Mouse (Mus musculus) neural tube, embryonic 13.5 days (tissue): ENCODE data around the gene Myh11. TPM values are rescaled to one million over a fixed set of nuclear protein-coding genes. Genes with fewer than 3 reads are reported as not detected.
A peak's percentile ranks its signal among the peaks of the same experiment; 100 is the strongest.

Source experiments
- ATAC-seq: fragments of 200-750 bp; cut with Nextera tagmentation; 2 replicates; pipeline ENCODE4 v1.8.0; 2017; ENCODE audit warnings: low read depth, mild to moderate bottlenecking, moderate TSS enrichment, moderate library complexity
- H3K27ac ChIP-seq: fragments of 300-500 bp; sonication (generic); replicated peaks from 2 replicates; pipeline ENCODE4 v1.5.1; 2015; ENCODE audit warnings: moderate library complexity, mild to moderate bottlenecking, inconsistent platforms
- H3K27me3 ChIP-seq: fragments of 300-500 bp; sonication (generic); 2 replicates; pipeline ENCODE4 v1.6.1; 2015; ENCODE audit warnings: mild to moderate bottlenecking, inconsistent platforms
- H3K36me3 ChIP-seq: fragments of 300-500 bp; sonication (generic); 2 replicates; pipeline ENCODE4 v1.6.1; 2015; ENCODE audit warnings: mild to moderate bottlenecking, inconsistent platforms
- H3K4me1 ChIP-seq: fragments of 300-500 bp; sonication (generic); replicated peaks from 2 replicates; pipeline ENCODE4 v1.6.1; 2015; ENCODE audit warnings: inconsistent platforms
- H3K4me2 ChIP-seq: fragments of 300-500 bp; sonication (generic); 2 replicates; pipeline ENCODE4 v1.6.1; 2015; ENCODE audit warnings: inconsistent platforms, mild to moderate bottlenecking, moderate library complexity
- H3K4me3 ChIP-seq: fragments of 300-500 bp; sonication (generic); 2 replicates; pipeline ENCODE4 v1.5.1; 2015; ENCODE audit warnings: mild to moderate bottlenecking, inconsistent platforms
- H3K9ac ChIP-seq: fragments of 300-500 bp; sonication (generic); 2 replicates; pipeline ENCODE4 v1.6.1; 2015; ENCODE audit warnings: moderate library complexity, mild to moderate bottlenecking, inconsistent platforms
- H3K9me3 ChIP-seq: fragments of 300-500 bp; sonication (generic); 2 replicates; pipeline ENCODE4 v1.6.1; 2016; ENCODE audit warnings: inconsistent platforms
- WGBS: fragments of 180-500 bp; shearing (Covaris S2); methylation state at CpG from one replicate; pipeline ENCODE4 v1.1.7; 2015; 5-methylcytosine and 5-hydroxymethylcytosine counted together
- polyA plus RNA-seq: library from polyadenylated mRNA; unstranded; fragments of >200 nt; fragmentation: Nextera tagmentation; extraction: Ambion mirVana; gene quantifications from 2 replicates; pipeline ENCODE4 v1.2.1, GENCODE M21; 2015

The Myh11 gene
- polyA plus RNA-seq, 1 experiment from 2014 or later = 0.53 TPM

DNA sequence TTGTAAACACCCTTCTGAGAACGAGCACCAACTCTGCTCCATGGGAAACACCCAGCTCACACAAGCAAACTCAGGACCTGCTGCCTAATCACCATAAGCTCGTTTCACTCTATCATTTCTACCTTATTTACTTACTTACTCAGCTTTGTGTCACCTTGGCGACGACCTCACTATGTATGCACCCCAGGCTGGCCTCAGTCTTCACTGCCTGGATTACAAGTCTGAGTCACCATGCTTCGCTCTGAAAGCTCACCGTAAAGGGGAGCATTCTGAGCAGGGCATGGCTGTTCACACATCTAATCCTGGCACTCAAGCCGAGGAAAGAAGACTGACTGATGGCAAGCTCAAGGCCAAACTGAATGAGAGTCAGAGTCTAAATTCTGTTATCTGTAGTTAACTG lies 12.5 kb upstream of the Myh11 start:
- Histone ChIP-seq H3K9me3 (no peaks in the 10 kb centered on the region), H3K9ac (no peak overlapping the region), H3K4me1 (0 out of 2 replicates have a peak, but pooled peaks cover 5% of the 10 kb centered on the region), H3K27ac (no peak overlapping the region), H3K27me3 (no peaks in the 10 kb centered on the region), H3K4me2 (no peak overlapping the region), H3K4me3 (no peak overlapping the region), H3K36me3 (peaks cover 83% of the 10 kb centered on the region)
- ATAC-seq = no peak
- WGBS = 83% methylated on average over 7 of the region's 7 CpGs

DNA sequence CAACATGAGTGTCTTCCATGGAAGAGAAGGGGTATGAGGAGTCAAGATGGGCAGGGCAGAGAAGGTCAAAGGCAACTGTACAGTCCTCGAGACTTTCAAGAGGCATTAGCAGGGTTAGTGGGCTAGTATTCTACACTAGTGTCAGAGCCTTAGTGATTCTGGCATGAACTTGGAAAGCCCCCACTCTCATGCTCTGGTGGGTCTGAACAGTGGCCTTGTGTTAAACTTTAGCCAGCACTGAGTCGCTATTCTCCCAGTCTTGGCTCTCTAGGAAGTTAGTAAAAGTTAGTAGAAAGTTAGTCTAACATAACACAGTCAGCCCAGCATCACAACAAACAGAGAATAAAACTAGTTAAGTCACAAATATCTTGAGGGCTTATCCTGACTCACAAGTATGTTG lies 12.0 kb upstream of the Myh11 start:
- H3K36me3 ChIP-seq = peaks cover 82% of the 10 kb centered on the region
- no peaks in the 10 kb centered on the region for H3K27me3 ChIP-seq
- no peak overlapping the region for H3K9ac ChIP-seq
- no peak overlapping the region for H3K27ac ChIP-seq
- no peak overlapping the region for H3K4me2 ChIP-seq
- no peaks in the 10 kb centered on the region for H3K9me3 ChIP-seq
- 0 out of 2 replicates have a peak, but pooled peaks cover 5% of the 10 kb centered on the region for H3K4me1 ChIP-seq
- H3K4me3 ChIP-seq = no peak overlapping the region
- 80% methylated on average over 2 of the region's 2 CpGs for WGBS
- no peak for ATAC-seq

DNA sequence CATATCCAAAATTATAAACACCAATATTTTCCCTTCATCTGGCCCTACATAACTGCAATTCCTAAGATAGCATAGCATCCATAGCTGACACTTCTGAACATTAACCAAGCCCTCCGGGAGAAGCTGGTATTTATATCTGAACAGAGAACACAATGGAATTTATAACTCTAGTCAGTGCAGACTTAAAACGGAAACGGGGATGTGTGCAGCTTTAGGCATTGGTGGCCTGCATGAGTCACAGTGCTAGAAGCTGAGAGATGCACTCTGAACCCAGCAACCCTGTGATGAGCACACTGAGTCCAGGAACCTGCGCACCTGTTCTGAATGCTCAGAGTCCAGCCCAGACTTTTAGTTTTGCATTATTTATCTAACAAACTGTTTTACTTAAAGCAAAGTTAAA lies 7.3 kb upstream of the Myh11 start:
- Histone ChIP-seq H3K4me3 (no peak overlapping the region), H3K27me3 (no peaks in the 10 kb centered on the region), H3K36me3 (peaks cover 62% of the 10 kb centered on the region), H3K4me2 (no peak overlapping the region), H3K4me1 (0 out of 2 replicates have a peak, but pooled peaks cover under 1% of the 10 kb centered on the region), H3K27ac (no peak overlapping the region), H3K9me3 (no peaks in the 10 kb centered on the region), H3K9ac (no peak overlapping the region)
- no peak for ATAC-seq
- WGBS = 93% methylated on average over 4 of the region's 4 CpGs

DNA sequence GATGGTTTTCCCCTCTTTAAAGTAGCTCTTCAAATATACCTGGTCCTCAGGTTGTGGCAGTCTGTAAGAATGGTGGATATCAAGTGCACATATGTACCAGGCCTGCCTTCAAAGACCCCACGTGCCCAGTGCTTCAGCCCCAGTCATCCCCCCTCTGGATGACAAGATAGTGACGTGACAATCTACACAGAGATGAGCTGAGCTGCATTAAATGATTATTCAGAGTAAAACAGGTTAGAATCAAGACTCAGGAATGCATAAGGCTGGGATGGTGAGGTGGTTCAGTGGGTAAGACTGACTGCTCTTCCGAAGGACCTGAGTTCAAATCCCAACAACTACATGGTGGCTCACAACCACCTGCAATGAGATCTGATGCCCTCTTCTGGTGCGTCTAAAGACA lies 6.6 kb upstream of the Myh11 start:
- H3K4me1 ChIP-seq = peaks cover 2% of the 10 kb centered on the region
- peaks cover 55% of the 10 kb centered on the region for H3K36me3 ChIP-seq
- ATAC-seq = no peak
- H3K27me3 ChIP-seq = peaks cover 2% of the 10 kb centered on the region
- H3K27ac ChIP-seq = no peak overlapping the region
- no peak overlapping the region for H3K4me3 ChIP-seq
- H3K9me3 ChIP-seq = no peaks in the 10 kb centered on the region
- WGBS = 93% methylated on average over 4 of the region's 4 CpGs
- H3K9ac ChIP-seq = no peak overlapping the region
- no peak overlapping the region for H3K4me2 ChIP-seq

DNA sequence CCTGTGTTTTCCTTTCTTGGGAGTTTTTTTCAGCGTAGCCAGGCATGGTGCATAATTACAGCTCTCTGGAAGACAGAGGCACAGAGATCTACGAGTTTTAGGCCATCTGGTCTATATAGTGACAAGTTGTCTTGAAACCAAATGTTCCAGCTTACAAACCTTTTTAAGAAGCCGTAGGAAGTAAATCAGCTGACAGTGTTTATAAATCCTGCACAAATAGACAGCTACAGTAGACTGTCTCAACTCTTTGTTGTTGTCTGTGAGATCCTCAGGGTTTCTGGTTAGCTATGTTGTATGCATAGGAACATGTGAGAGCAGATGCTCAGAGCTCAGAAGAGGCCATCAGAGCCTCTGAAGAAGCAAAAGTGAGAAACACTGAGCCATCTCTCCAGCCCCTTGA lies 6.0 kb upstream of the Myh11 start:
- Histone ChIP-seq H3K4me1 (peaks cover 8% of the 10 kb centered on the region), H3K9me3 (no peaks in the 10 kb centered on the region), H3K27me3 (peaks cover 9% of the 10 kb centered on the region), H3K36me3 (peaks cover 50% of the 10 kb centered on the region), H3K9ac (no peak overlapping the region), H3K4me3 (no peak overlapping the region), H3K4me2 (no peak overlapping the region), H3K27ac (no peak overlapping the region)
- WGBS = 73% methylated on average over 3 of the region's 3 CpGs
- no peak for ATAC-seq

DNA sequence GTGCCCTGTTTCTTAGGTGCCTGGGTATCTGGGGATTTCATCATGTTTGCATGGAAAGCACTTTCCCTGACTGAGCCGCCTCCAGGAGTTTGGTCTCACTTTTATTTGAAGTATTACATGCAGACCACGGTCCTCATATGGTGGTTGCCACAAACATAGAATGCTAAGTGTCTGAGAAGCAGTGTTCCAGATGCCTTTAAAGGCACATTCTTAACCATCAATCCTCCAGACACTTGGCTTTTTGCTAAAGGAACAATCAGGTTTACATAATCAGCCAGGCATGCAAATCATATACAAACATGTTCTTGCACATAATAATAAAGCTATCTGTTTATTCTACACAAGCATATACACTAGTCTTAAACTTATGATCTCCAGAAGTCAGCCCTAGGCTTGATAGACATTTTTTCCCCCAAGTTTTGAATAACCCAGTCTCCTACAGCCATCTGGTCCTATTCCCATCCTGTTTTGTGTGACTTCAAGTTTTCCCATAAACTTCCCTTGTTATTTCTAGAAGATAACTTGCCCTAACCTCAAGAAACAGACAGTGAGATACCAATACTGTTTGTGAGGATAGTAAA lies 5.5 kb upstream of the Myh11 start:
- no peak overlapping the region for H3K4me2 ChIP-seq
- no peak overlapping the region for H3K4me3 ChIP-seq
- no peak overlapping the region for H3K9ac ChIP-seq
- H3K27me3 ChIP-seq = peaks cover 14% of the 10 kb centered on the region
- 72% methylated on average over 2 of the region's 2 CpGs for WGBS
- H3K27ac ChIP-seq = no peak overlapping the region
- peaks cover 13% of the 10 kb centered on the region for H3K4me1 ChIP-seq
- ATAC-seq = no peak
- peaks cover 45% of the 10 kb centered on the region for H3K36me3 ChIP-seq
- H3K9me3 ChIP-seq = no peaks in the 10 kb centered on the region

DNA sequence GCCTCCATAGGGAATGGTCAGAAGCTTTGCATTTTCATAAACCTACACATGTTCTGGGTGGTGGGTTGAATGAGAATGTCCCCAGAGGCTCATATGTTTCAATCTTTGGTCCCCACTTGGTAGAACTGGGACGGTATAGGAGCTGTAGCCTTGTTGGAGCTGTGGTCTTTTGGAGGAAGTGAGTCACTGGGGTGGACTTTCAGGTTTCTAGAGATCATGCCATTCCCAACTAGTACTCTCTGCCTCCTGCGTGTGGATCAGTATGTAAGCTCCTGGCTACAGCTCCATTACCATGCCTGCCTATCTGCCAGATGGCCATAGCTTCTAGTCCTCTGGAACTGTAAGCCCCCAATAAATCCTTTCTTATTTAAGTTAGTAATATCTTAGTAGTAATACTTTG lies 4.1 kb upstream of the Myh11 start:
- Histone ChIP-seq H3K4me3 (no peak overlapping the region), H3K9ac (no peak overlapping the region), H3K36me3 (peaks cover 33% of the 10 kb centered on the region), H3K4me1 (peaks cover 19% of the 10 kb centered on the region), H3K9me3 (no peaks in the 10 kb centered on the region), H3K4me2 (no peak overlapping the region), H3K27me3 (peaks cover 25% of the 10 kb centered on the region), H3K27ac (no peak overlapping the region)
- no peak for ATAC-seq
- 87% methylated on average over 2 of the region's 2 CpGs for WGBS

DNA sequence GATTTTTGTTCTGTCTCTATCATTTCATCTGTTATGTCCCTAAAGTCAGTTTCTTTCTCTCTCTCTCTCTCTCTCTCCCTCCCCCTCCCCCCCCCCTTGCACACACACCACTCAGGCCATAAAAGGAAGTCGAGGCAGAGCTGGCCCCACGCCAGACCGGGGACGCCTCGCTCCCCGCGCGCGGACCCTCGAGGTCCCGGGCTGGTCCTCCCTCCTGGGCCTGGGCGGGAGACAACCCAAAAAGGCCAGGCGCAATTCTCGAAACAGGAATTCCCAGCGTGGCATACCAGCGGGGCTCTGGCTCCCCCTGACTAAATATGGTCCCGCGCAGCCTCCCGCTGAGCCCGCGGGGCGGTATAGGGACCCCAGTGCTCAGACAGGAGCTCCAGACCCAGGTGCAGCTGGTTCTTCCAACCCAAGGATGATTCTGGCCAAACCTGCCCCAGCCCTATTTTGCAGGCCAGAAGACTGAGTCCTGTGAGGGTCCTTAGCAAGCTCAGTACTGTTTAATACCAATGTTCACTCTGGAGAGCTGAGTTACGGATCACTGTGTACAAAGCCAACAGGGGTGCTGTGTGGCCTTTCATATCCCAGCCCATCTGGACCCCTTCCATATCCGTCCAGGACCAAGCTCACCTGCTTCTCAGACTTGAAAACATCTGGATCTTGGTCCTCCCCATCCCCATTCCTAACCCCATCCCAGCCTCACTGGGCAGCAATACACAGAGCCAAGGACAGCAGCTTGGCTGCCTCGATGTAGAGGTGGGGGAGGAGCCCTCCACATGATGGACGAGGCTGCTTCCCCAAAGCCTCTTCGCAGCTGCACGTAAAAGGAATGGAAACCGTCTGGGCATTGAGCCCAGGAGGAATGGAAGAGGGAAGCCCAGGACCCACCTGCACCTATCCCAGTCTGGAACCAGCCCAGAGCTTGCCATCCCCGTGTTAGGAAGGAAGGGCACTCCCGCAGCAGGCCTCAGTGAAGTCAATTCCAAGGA lies 1.3 kb upstream of the Myh11 start:
- no peak overlapping the region for H3K27ac ChIP-seq
- WGBS = 11% methylated on average over 31 of the region's 31 CpGs
- peaks cover 26% of the 10 kb centered on the region for H3K27me3 ChIP-seq
- peaks cover 19% of the 10 kb centered on the region for H3K4me1 ChIP-seq
- peak; percentile 60 for ATAC-seq
- peak overlapping the region; percentile 41 for H3K9ac ChIP-seq
- peak overlapping the region; percentile 55 for H3K4me2 ChIP-seq
- peaks cover 5% of the 10 kb centered on the region for H3K36me3 ChIP-seq
- H3K4me3 ChIP-seq = peak overlapping the region; percentile 28
- no peaks in the 10 kb centered on the region for H3K9me3 ChIP-seq

DNA sequence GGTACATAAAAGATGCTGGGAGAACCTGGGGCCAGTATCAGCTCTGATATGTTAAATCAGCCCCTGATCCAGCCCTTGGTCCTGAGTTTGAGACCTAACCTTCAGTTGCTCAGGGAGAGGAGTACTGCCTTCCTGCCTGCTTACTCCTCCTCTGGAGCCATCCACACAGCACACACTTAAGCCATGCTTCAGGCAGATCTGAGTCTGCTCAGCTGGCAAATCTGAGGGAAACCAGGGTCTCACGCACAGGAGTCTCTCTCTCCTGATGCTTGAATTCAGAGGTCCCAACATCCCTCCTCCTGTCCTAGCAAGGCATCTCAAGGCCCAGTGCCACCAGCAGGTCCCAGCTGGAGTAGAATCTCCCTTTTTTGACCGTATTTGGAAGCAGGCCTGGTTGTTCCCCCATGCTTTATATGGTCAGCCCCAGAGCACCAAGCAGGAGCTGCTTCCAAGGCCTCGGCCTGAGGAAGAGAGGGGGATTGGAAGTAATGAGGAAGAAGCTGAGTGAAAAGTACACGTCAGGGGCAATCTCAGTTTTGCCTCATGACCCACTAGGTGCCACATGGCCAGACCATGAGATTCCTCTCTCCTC lies 18.7 kb downstream of the Myh11 start:
- H3K4me1 ChIP-seq = no peaks in the 10 kb centered on the region
- H3K27ac ChIP-seq = no peak overlapping the region
- no peak overlapping the region for H3K4me2 ChIP-seq
- no peak overlapping the region for H3K4me3 ChIP-seq
- H3K27me3 ChIP-seq = no peaks in the 10 kb centered on the region
- no peaks in the 10 kb centered on the region for H3K9me3 ChIP-seq
- no peak for ATAC-seq
- H3K36me3 ChIP-seq = no peaks in the 10 kb centered on the region
- H3K9ac ChIP-seq = no peak overlapping the region
- 77% methylated on average over 4 of the region's 4 CpGs for WGBS

DNA sequence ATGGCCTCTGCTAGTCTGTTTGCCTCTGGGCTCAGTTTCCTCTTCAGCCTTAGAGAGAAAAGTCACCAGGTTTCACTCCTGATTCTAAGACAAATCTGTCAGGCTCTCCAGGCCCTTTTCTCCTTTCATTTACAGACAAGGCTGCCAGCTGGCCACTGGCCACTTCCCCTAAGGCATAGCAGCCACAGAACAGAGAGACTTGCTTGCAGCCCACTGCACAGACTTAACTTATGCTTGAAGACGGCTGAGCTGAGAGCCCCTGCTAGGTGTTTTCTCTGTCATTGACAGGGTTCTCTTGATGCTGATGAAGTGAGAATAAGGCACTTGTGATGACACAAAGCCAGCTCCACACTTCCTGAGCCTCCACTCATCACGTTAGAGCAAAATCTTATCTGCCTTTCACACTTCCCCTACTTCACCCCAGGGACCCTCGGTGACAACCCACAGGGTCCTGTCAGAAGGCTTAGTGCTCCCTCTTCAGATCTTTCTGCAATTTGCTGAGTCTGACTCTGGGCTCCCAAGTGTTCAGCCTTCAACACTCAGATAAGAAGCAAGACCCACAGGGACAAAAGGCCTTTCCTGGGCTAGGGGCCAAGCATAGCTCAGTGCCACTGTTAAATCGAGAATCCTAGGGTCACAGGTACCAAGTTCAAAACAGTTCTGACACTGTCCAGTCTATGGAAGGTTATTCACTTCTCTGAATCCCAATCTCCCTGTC lies 25.8 kb downstream of the Myh11 start:
- 59% methylated on average over 4 of the region's 4 CpGs for WGBS

DNA sequence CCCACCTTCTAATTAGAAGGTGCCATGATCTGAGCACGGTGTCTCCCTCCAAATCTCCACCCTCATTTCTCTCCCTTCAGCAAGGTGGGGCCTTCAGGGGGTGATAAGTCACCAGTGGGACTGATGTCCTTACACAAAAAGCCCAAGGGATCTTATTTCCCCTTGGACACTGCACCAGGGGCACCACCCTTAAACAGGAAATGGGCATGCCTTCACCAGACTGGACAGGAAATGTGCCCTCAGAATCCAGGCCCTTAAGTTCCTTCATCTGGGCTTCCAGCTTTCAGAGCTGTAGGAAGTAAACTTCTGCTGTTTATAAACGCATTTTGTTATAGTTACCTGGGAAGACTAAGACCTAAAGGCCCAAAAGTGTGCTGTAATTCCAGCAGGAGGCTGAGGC lies 26.7 kb downstream of the Myh11 start:
- ATAC-seq = no peak
- WGBS = 79% methylated on average over 2 of the region's 2 CpGs
- Histone ChIP-seq H3K27me3 (no peaks in the 10 kb centered on the region), H3K4me1 (no peaks in the 10 kb centered on the region), H3K27ac (no peak overlapping the region), H3K9me3 (no peaks in the 10 kb centered on the region), H3K9ac (no peak overlapping the region), H3K4me2 (no peak overlapping the region), H3K4me3 (no peak overlapping the region), H3K36me3 (no peaks in the 10 kb centered on the region)

More for the DNA sequence above, 25.8 kb downstream of the Myh11 start:
- Histone ChIP-seq H3K27me3 (no peaks in the 10 kb centered on the region), H3K4me3 (no peak overlapping the region), H3K4me1 (no peaks in the 10 kb centered on the region), H3K9me3 (no peaks in the 10 kb centered on the region), H3K36me3 (no peaks in the 10 kb centered on the region), H3K4me2 (no peak overlapping the region), H3K27ac (no peak overlapping the region), H3K9ac (no peak overlapping the region)
- no peak for ATAC-seq

DNA sequence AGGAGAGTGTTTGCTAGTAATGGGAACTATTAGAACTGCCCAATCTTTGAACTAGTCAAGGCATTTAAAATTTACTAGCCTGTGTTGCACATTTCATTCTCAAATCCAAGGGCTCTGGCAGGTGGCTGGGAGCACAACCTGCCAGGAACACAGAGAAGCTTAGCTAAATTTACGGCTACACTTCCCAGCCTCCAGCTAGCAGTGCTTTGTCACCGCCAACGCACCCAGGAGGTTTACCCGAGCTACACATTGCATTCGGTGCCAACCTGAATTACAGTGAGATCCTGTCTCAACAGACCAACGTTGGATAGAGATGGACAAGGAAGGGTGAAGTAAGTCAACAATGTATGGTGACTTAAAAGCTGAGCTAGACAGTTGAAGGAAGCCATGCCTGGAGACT lies 27.9 kb downstream of the Myh11 start:
- Histone ChIP-seq H3K9ac (no peak overlapping the region), H3K27me3 (no peaks in the 10 kb centered on the region), H3K4me1 (no peaks in the 10 kb centered on the region), H3K27ac (no peak overlapping the region), H3K36me3 (no peaks in the 10 kb centered on the region), H3K4me2 (no peak overlapping the region), H3K9me3 (no peaks in the 10 kb centered on the region), H3K4me3 (no peak overlapping the region)
- ATAC-seq = no peak
- WGBS = 67% methylated on average over 6 of the region's 6 CpGs
